Mouse (Mus musculus): ENCODE results near the gene Slc25a30. TPM values are rescaled to one million over a fixed set of nuclear protein-coding genes. Genes with fewer than 3 reads are reported as not detected.
A peak's percentile ranks its signal among the peaks of the same experiment; 100 is the strongest.

The Slc25a30 gene
- total RNA-seq, 2 experiments from 2014 or later, result 6.3 to 9.8 TPM

GRCm38 (mm10) chr14:75741904-75742303, 44.9 kb downstream of the Slc25a30 start:
- no peak for DNase-seq

GRCm38 (mm10) chr14:75735597-75735996, 51.2 kb downstream of the Slc25a30 start:
- DNase-seq, result no peak

- DNase-seq, result no peak
These were observed 54.2 kb downstream of the Slc25a30 start for GRCm38 (mm10) chr14:75732631-75733030.

GRCm38 (mm10) chr14:75731361-75731760, 55.5 kb downstream of the Slc25a30 start:
- no peak for DNase-seq

DNA sequence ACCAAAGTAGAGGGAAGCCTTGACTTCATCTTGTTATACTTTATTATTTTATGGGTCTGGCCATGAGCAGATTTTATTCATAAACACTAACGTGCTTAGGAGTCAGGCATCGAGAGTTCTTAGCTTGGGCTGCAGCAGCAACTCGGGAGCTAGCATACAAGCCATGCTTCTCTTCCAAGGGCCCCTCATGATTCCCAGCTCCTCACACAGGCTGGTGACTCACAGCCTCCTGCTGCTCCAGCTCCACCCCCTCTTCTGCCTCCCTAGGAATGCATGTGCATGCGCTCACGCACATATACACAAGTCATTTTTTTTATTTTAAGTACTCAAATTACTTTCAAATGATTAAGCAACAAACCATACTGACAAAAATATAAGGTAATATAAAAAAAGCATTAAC, 58.7 kb downstream of the Slc25a30 start:
- no peak for DNase-seq

GRCm38 (mm10) chr14:75727046-75727445, 59.8 kb downstream of the Slc25a30 start:
- DNase-seq, result no peak

- no peak for DNase-seq
These were observed 64.0 kb downstream of the Slc25a30 start for GRCm38 (mm10) chr14:75722816-75723215.

GRCm38 (mm10) chr14:75721977-75722563, 64.8 kb downstream of the Slc25a30 start:
- DNase-seq, result peak; percentile 35

DNA sequence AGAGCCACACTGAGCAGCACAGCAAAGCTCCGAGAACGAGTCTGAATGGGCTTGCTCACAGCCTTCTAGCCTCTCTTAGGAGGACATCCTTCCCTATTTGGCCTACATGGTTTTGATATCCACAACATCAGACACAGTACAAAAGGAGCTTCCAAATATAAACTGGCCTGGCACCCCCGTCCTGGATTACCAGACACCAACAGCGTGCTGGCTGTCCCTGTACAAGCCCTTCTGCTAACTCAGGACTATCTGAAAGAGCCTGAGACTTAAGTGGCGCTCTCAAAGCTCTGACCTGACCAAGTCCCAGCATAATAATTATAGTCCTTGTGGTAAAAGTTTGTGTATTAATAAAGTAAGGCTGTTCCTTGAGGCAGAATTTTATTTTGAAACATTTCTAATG, 66.7 kb downstream of the Slc25a30 start:
- no peak for DNase-seq

DNA sequence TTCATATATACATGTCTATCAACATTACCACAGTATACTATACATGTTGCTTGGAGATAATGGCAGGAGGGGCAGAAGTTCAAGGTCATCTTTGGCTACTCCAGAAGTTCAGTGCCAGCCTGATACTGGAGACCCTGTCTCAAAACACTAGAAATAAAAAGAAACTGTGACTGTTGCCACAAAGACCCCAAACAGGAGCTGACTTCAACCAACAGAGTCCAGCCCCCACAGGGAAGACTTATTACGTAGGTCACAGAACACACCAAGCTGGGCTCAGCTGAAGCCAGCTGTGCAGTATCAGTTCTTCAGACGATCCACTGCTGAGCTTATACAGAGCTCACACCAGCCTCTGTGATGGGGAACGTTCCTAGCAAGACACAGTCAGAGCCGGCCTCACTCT, 70.4 kb downstream of the Slc25a30 start:
- no peak for DNase-seq

- no peak for DNase-seq
These were observed 73.2 kb downstream of the Slc25a30 start for GRCm38 (mm10) chr14:75713661-75714060.

- no peak for DNase-seq
These were observed 74.2 kb downstream of the Slc25a30 start for GRCm38 (mm10) chr14:75712687-75713086.

DNA sequence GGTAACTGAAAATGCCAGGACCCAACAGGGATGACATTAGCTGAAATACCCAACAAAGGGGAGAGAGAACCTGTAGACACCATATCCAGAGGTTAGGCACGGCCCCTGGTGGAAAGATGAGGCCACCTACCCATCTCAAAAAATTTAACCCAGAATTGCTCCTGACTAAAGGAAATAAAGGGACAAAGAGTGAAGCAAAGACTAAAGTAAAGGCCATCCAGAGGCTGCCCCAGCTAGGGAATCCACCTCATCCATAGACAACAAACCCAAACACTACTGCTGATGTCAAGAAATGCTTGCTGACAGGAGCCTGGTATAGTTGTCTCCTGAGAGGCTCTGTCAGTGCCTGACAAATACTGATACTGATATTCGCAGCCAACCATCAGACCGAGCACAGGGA, 75.1 kb downstream of the Slc25a30 start:
- no peak for DNase-seq

Other genes with a start within 250 kb of the Slc25a30 start
- not detected for gene Spert, start 193.9 kb downstream of the Slc25a30 start, total RNA-seq (2021)
- not detected for gene Erich6b, start 144.8 kb downstream of the Slc25a30 start, total RNA-seq (2021)
- gene Cog3, start 32.5 kb downstream of the Slc25a30 start, total RNA-seq (2021), result 10 to 100 TPM; 10.6 to 12.6 TPM
- 1,000 to 10,000 TPM; 3,326 to 3,432 TPM for gene Tpt1, start 58.1 kb upstream of the Slc25a30 start, total RNA-seq (2021)
- gene Kctd4, start 168.0 kb upstream of the Slc25a30 start, total RNA-seq (2021), result under 1 TPM in 1 of 2 experiments, not detected in 1; 0.05 TPM
- gene Gtf2f2, start 223.8 kb upstream of the Slc25a30 start, total RNA-seq (2021), result 10 to 100 TPM; 14.2 to 14.9 TPM